Mouse (Mus musculus) left cerebral cortex, postnatal 4 days (tissue): ENCODE measurements at regions not wholly inside any gene's neighbourhood (a gene's known extent, or its start where the extent isn't known, plus 50 kb on each side); places are given as distances from the start of the nearest gene placed in this dataset.

Experiments
- DNase-seq: peaks from one replicate; pipeline ENCODE4 v3.0.0-alpha.2; 2022
- intact Hi-C: fragments of 180-260 bp; cut with DNase I; formaldehyde crosslinking; loops from one replicate; pipeline ENCODE4 v1.15.1; 2025

GRCm38 (mm10) chr5:58286680-58287223 lies 569.0 kb downstream of the Pcdh7 start:
- intact Hi-C loops, result no loop called here

DNA sequence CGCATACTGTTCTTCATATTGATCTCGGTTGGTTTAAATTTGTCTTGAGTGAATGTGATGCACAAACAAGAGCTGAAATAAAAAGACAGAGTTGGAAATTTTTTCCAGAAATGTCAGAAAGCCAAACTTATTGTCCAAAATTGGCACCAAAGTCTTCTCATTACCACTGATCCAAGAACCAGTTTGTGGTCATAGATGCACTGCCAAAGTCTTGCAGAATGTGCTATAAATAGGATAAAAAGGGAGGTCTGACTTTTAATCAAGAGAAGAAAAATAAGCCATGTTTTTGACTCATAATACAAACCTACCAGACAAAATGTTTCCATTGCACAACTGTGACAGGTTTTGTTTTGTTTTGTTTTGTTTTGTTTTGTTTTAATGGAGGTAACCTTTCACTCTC lies 573.5 kb downstream of the Pcdh7 start:
- intact Hi-C loops, result no loop called here
- DNase-seq, result no peak

More at GRCm38 (mm10) chr5:58286680-58287223, 569.0 kb downstream of the Pcdh7 start:
- DNase-seq, result no peak

DNA sequence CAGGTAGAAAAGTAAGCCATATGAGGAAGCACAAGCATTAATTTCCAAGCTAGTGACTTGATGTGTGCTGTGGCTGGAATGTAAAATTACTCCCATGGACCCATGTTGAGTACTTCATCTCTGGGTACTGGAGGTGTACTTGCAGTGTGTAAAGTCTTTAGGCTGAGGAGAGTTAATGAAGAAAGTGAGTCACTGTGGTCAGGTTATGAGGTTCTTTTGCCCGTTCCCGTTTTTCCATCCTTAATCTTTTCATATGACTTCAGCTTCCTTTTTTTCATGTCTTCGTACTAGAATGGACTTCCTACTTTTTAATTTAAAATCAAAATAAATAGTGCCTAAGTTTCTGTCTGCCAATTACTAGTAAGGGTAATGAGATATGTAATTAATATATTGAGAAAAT lies 577.1 kb downstream of the Pcdh7 start:
- intact Hi-C loops, result no loop called here
- DNase-seq, result no peak

DNA sequence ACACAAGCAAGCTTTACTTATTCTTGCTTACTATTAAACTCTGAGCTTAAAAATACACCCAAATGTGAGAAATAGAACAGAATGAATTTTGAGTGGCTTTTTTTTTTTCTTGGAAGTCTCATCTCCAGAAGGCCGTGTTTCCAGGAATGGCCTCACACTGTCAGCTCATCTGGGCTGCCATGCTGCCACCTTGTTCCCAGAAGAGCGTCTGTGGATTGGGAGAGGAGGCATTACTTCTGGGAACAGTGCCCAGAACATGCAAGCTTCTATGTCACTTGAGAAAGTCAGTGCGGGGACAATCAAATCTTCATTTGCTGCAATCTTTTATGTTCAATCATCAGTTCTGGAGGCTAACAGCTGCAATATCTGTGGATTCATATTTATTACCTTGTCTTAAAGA lies 613.6 kb downstream of the Pcdh7 start:
- intact Hi-C loops, result no loop called here
- DNase-seq, result peak; percentile 27
